Mouse (Mus musculus): ENCODE data around the gene Cfi. TPM values are rescaled to one million over a fixed set of nuclear protein-coding genes. Genes with fewer than 3 reads are reported as not detected.

Cfi gene
- polyA plus RNA-seq, 1 experiment from 2014 or later, result 444 TPM

GRCm38 (mm10) chr3:129878405-129879021 is 42.8 kb downstream of the Cfi start, which contains the start of gene Pla2g12a:
Gene Pla2g12a, plus strand, starts transcription at chr3:129878606.
- H3K36me3 ChIP-seq (replicated peaks; ENCODE audit: insufficient read depth, low read length), result 0 out of 2 replicates have a peak, but pooled peaks cover 3% of the 10 kb centered on the region
- H3K4me2 ChIP-seq (ENCODE audit: low read depth, low read length), result peak within 1 kb of the TSS; percentile 90
- H3K27me3 ChIP-seq (ENCODE audit: insufficient read depth, low read length), result no peaks in the 10 kb centered on the region
- peak within 1 kb of the TSS; percentile 88 for H3K27ac ChIP-seq (ENCODE audit: low read depth)
- ATAC-seq (peak; percentile 78), DNase-seq (peak; percentile 90)
- TF ChIP-seq CTCF (IDR thresholded peaks at IDR 0.05; ENCODE audit: low read depth) (peak; percentile 23; the same call in 1 of the 2 replicates), EP300 (IDR thresholded peaks at IDR 0.05; ENCODE audit: low read depth) (no peak)
- H3K4me3 ChIP-seq (ENCODE audit: low read depth, low read length), result peak within 1 kb of the TSS; percentile 72
- no peaks in the 10 kb centered on the region for H3K9me3 ChIP-seq (ENCODE audit: low read length)
- peaks cover 35% of the 10 kb centered on the region for H3K4me1 ChIP-seq (ENCODE audit: insufficient read depth)
- under 1% methylated on average over 62 of the region's 66 CpGs for WGBS (ENCODE audit: insufficient replicate concordance)
- peak within 1 kb of the TSS; percentile 78 for H3K9ac ChIP-seq (replicated peaks)

GRCm38 (mm10) chr3:129879131-129879757 is 43.6 kb downstream of the Cfi start:
- Histone ChIP-seq H3K4me3 (ENCODE audit: low read depth, low read length) (peak overlapping the region; percentile 72), H3K36me3 (replicated peaks; ENCODE audit: insufficient read depth, low read length) (no peaks in the 10 kb centered on the region), H3K9ac (replicated peaks) (peak overlapping the region; percentile 78), H3K4me1 (ENCODE audit: insufficient read depth) (peaks cover 35% of the 10 kb centered on the region), H3K9me3 (ENCODE audit: low read length) (no peaks in the 10 kb centered on the region), H3K27ac (ENCODE audit: low read depth) (peak overlapping the region; percentile 88), H3K4me2 (ENCODE audit: low read depth, low read length) (peak overlapping the region; percentile 90), H3K27me3 (ENCODE audit: insufficient read depth, low read length) (no peaks in the 10 kb centered on the region)
- under 1% methylated on average over 25 of the region's 25 CpGs for WGBS (ENCODE audit: insufficient replicate concordance)
- TF ChIP-seq CTCF (IDR thresholded peaks at IDR 0.05; ENCODE audit: low read depth) (no peak), EP300 (IDR thresholded peaks at IDR 0.05; ENCODE audit: low read depth) (no peak)
- ATAC-seq (peak; percentile 83), DNase-seq (peak; percentile 79)

- WGBS (ENCODE audit: insufficient replicate concordance), result 64% methylated on average over 2 of the region's 2 CpGs
- no peaks in the 10 kb centered on the region for H3K9me3 ChIP-seq (ENCODE audit: low read length)
- ATAC-seq, result no peak
- H3K27me3 ChIP-seq (ENCODE audit: insufficient read depth, low read length), result no peaks in the 10 kb centered on the region
- H3K4me3 ChIP-seq (ENCODE audit: low read depth, low read length), result peak overlapping the region; percentile 72
- peaks cover 35% of the 10 kb centered on the region for H3K4me1 ChIP-seq (ENCODE audit: insufficient read depth)
- TF ChIP-seq EP300 (IDR thresholded peaks at IDR 0.05; ENCODE audit: low read depth) (no peak), CTCF (IDR thresholded peaks at IDR 0.05; ENCODE audit: low read depth) (no peak)
- H3K4me2 ChIP-seq (ENCODE audit: low read depth, low read length), result peak overlapping the region; percentile 90
- peak overlapping the region; percentile 88 for H3K27ac ChIP-seq (ENCODE audit: low read depth)
- no peak for DNase-seq
- H3K9ac ChIP-seq (replicated peaks), result peak overlapping the region; percentile 78; the same call in 1 of the 2 replicates
- no peaks in the 10 kb centered on the region for H3K36me3 ChIP-seq (replicated peaks; ENCODE audit: insufficient read depth, low read length)
Measured at GRCm38 (mm10) chr3:129879913-129880312, 44.2 kb downstream of the Cfi start.

- TF ChIP-seq CTCF (IDR thresholded peaks at IDR 0.05; ENCODE audit: low read depth) (no peak), EP300 (IDR thresholded peaks at IDR 0.05; ENCODE audit: low read depth) (peak; percentile 63; the same call in 1 of the 2 replicates)
- H3K9ac ChIP-seq (replicated peaks), result peak overlapping the region; percentile 55
- H3K4me2 ChIP-seq (ENCODE audit: low read depth, low read length), result peak overlapping the region; percentile 70
- H3K36me3 ChIP-seq (replicated peaks; ENCODE audit: insufficient read depth, low read length), result no peaks in the 10 kb centered on the region
- H3K27me3 ChIP-seq (ENCODE audit: insufficient read depth, low read length), result no peaks in the 10 kb centered on the region
- H3K9me3 ChIP-seq (ENCODE audit: low read length), result no peaks in the 10 kb centered on the region
- peak overlapping the region; percentile 86 for H3K27ac ChIP-seq (ENCODE audit: low read depth)
- peaks cover 42% of the 10 kb centered on the region for H3K4me1 ChIP-seq (ENCODE audit: insufficient read depth)
- DNase-seq (peak; percentile 42), ATAC-seq (peak; percentile 41)
- H3K4me3 ChIP-seq (ENCODE audit: low read depth, low read length), result peak overlapping the region; percentile 42
- 18% methylated on average over 8 of the region's 8 CpGs for WGBS (ENCODE audit: insufficient replicate concordance)
Measured at GRCm38 (mm10) chr3:129880925-129881593, 45.4 kb downstream of the Cfi start.

- H3K4me1 ChIP-seq (ENCODE audit: insufficient read depth), result peaks cover 35% of the 10 kb centered on the region
- no peak overlapping the region for H3K9ac ChIP-seq (replicated peaks)
- WGBS (ENCODE audit: insufficient replicate concordance), result 47% methylated on average over 9 of the region's 9 CpGs
- TF ChIP-seq CTCF (IDR thresholded peaks at IDR 0.05; ENCODE audit: low read depth), result no peak
- TF ChIP-seq EP300 (IDR thresholded peaks at IDR 0.05; ENCODE audit: low read depth), result peak; percentile 66
- H3K36me3 ChIP-seq (replicated peaks; ENCODE audit: insufficient read depth, low read length), result peaks cover 6% of the 10 kb centered on the region
- no peak overlapping the region for H3K4me3 ChIP-seq (ENCODE audit: low read depth, low read length)
- H3K9me3 ChIP-seq (ENCODE audit: low read length), result no peaks in the 10 kb centered on the region
- DNase-seq (no peak), ATAC-seq (no peak)
- H3K27ac ChIP-seq (ENCODE audit: low read depth), result no peak overlapping the region
- no peaks in the 10 kb centered on the region for H3K27me3 ChIP-seq (ENCODE audit: insufficient read depth, low read length)
- peak overlapping the region; percentile 36 for H3K4me2 ChIP-seq (ENCODE audit: low read depth, low read length)
Measured at GRCm38 (mm10) chr3:129885577-129885976, 49.9 kb downstream of the Cfi start.

GRCm38 (mm10) chr3:129886430-129886829 is 50.7 kb downstream of the Cfi start:
- peak overlapping the region; percentile 7; the same call in 1 of the 2 replicates for H3K4me2 ChIP-seq (ENCODE audit: low read depth, low read length)

More at GRCm38 (mm10) chr3:129886430-129886829, 50.7 kb downstream of the Cfi start:
- Histone ChIP-seq H3K4me1 (ENCODE audit: insufficient read depth) (peaks cover 27% of the 10 kb centered on the region), H3K27ac (ENCODE audit: low read depth) (peak overlapping the region; percentile 61), H3K36me3 (replicated peaks; ENCODE audit: insufficient read depth, low read length) (peaks cover 14% of the 10 kb centered on the region), H3K4me3 (ENCODE audit: low read depth, low read length) (no peak overlapping the region), H3K9ac (replicated peaks) (no peak overlapping the region), H3K9me3 (ENCODE audit: low read length) (no peaks in the 10 kb centered on the region), H3K27me3 (ENCODE audit: insufficient read depth, low read length) (no peaks in the 10 kb centered on the region)
- 61% methylated on average over 5 of the region's 5 CpGs for WGBS (ENCODE audit: insufficient replicate concordance)
- DNase-seq, result no peak
- ATAC-seq, result peak; percentile 62
- TF ChIP-seq CTCF (IDR thresholded peaks at IDR 0.05; ENCODE audit: low read depth), result no peak
- TF ChIP-seq EP300 (IDR thresholded peaks at IDR 0.05; ENCODE audit: low read depth), result peak; percentile 74

Measured in liver, postnatal 0 days (tissue).